Mouse (Mus musculus): ENCODE measurements at regions not wholly inside any gene's neighbourhood (a gene's known extent, or its start where the extent isn't known, plus 50 kb on each side); places are given as distances from the start of the nearest gene placed in this dataset.
"Not testable (repeated sequence)": the region's sequence is repeated elsewhere in the genome, so short reads cannot be mapped to it uniquely, and the experiment has no call there.

DNA sequence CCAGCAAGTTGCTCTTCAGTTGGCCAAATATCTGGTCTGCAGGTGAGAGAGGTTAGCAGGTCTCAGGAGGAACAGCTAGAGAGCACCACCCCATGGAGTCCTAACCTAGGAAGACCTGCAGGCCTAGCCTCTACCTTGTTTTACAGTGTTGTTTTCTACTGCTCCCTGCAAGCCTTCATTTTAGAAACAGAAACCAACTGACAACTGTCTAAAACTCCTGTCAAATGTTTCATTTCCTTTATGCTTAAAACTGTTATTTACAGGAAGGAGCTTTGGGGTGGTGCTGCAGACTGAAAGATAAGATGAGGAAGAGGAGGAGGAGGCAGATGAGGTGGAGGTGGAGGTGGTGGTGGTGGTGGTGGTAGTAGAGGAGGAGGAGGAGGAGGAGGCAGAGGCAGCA lies 96.6 kb upstream of the Selenop start:
- H3K9me3 ChIP-seq (ENCODE audit: low read length) = peaks cover 6% of the 10 kb centered on the region
- no peak for TF ChIP-seq POU5F1 (IDR thresholded peaks at IDR 0.05; ENCODE audit: borderline replicate concordance, low read length)
- no peaks in the 10 kb centered on the region for H3K27me3 ChIP-seq (ENCODE audit: insufficient read depth, low read length)
- H3K4me3 ChIP-seq (replicated peaks; ENCODE audit: low read length) = no peak overlapping the region
- H3K4me1 ChIP-seq (replicated peaks; ENCODE audit: low read depth, low read length) = 0 out of 2 replicates have a peak, but pooled peaks cover 3% of the 10 kb centered on the region
- no peaks in the 10 kb centered on the region for H3K36me3 ChIP-seq (ENCODE audit: insufficient read depth, low read length)

DNA sequence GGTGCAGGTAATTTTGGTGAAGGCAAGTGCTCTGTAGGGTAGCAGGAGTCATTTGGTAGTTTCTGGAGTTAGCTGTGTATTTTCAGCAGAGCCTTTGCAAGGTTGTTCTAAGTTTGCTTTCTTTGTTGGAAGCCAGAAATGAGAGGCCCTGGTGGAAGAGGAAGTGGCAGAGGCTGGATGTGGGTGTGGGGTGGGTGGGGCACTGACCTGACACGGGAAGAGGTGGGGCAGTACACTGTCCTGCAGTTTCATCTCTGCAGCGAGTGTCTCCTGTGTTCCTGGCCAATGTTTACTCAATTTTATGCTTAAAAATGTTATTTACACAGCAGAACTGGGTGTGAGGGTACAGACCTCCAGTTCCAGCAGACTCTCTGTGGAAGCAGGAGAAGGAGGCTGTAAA lies 94.3 kb upstream of the Selenop start:
- Histone ChIP-seq H3K4me1 (replicated peaks; ENCODE audit: low read depth, low read length) (0 out of 2 replicates have a peak, but pooled peaks cover 3% of the 10 kb centered on the region), H3K9me3 (ENCODE audit: low read length) (peaks cover 6% of the 10 kb centered on the region), H3K36me3 (ENCODE audit: insufficient read depth, low read length) (no peaks in the 10 kb centered on the region), H3K27me3 (ENCODE audit: insufficient read depth, low read length) (no peaks in the 10 kb centered on the region), H3K4me3 (replicated peaks; ENCODE audit: low read length) (no peak overlapping the region)
- no peak for TF ChIP-seq POU5F1 (IDR thresholded peaks at IDR 0.05; ENCODE audit: borderline replicate concordance, low read length)
- TF ChIP-seq NANOG (IDR thresholded peaks at IDR 0.05; ENCODE audit: borderline replicate concordance, low read length) = no peak
- no peak for TF ChIP-seq CTCF (conservative IDR thresholded peaks at IDR 0.05; ENCODE audit: low read length)

DNA sequence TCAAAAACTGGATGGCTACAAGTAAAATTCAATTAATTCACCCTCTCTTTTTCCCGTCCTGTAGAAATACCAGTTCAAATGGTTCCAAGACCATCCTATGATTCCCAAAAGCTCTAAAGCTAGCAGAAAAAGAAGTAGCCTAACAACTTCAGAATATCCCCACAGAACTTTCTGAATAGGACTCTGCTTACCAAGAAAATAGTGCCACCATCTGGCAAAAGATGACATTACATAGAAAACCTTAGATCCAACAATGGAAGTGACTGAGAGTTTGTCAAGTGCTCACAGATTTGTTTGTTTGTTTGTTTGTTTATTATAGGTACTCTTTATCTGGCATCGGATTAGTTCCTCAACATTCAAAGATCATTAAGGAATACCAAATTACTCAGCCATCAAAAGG lies 93.5 kb upstream of the Selenop start:
- Histone ChIP-seq H3K4me1 (replicated peaks; ENCODE audit: low read depth, low read length) (0 out of 2 replicates have a peak, but pooled peaks cover 3% of the 10 kb centered on the region), H3K9me3 (ENCODE audit: low read length) (peaks cover 6% of the 10 kb centered on the region), H3K36me3 (ENCODE audit: insufficient read depth, low read length) (no peaks in the 10 kb centered on the region), H3K27me3 (ENCODE audit: insufficient read depth, low read length) (no peaks in the 10 kb centered on the region), H3K4me3 (replicated peaks; ENCODE audit: low read length) (no peak overlapping the region)
- TF ChIP-seq POU5F1 (IDR thresholded peaks at IDR 0.05; ENCODE audit: borderline replicate concordance, low read length) (no peak), NANOG (IDR thresholded peaks at IDR 0.05; ENCODE audit: borderline replicate concordance, low read length) (no peak), CTCF (conservative IDR thresholded peaks at IDR 0.05; ENCODE audit: low read length) (peak; percentile 47)

DNA sequence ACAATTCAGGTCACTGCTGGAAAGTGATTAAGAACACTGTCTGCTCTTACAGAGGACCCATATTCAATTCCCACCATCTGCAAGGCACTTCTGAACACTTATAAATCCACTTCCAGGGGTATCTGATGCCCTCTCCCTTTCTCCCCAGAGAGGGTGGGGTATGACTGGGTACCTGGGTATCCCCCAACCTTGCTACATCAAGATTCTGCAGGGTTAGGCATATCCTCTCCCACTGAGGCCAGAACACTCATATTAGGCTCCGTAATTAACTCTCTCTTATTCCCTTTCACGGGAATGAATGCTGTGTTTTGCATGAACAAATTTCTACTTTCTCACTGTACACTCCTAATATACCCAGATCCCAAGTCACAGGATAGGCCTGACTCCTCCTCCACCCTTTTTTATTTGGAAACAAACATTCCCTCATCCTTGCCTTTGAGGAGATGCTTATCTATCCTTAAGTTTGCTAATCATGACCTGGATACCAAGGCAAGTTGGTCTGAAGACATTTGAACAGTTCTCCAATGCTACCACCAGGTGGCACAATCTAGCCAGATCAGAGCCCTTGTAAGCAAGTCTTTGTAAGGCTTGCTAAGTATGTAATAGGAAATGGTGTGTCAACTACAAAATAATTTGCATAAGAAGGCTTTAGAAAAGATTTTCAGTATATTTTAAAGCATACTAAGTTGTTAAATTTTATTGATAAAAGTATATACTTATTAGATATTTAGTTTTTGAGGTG lies 66.3 kb upstream of the Selenop start:
- Histone ChIP-seq H3K9me3 (ENCODE audit: low read length) (peaks cover 30% of the 10 kb centered on the region), H3K4me3 (replicated peaks; ENCODE audit: low read length) (no peak overlapping the region), H3K36me3 (ENCODE audit: insufficient read depth, low read length) (no peaks in the 10 kb centered on the region), H3K27me3 (ENCODE audit: insufficient read depth, low read length) (no peaks in the 10 kb centered on the region), H3K4me1 (replicated peaks; ENCODE audit: low read depth, low read length) (peaks cover 24% of the 10 kb centered on the region)
- TF ChIP-seq CTCF (conservative IDR thresholded peaks at IDR 0.05; ENCODE audit: low read length) (peak; percentile 62), NANOG (IDR thresholded peaks at IDR 0.05; ENCODE audit: borderline replicate concordance, low read length) (no peak)

DNA sequence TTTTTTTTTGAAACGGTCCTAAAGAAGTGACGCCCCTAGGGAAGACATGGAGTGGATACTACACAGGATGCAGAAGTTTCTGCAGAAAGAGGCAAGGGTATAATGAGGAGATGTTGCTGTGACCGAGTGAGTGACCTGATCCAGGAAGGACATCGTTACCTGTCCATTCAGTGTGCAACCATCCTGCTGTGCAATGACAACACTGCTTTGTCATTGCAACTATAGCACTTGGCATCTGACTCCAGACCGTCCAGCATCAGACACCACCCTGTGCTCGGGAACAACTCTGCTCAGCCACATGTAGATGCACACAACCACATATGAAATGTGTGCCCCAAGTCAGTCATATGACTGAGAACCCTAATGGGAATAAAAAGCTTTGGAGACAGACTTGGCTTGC lies 62.8 kb upstream of the Selenop start:
- TF ChIP-seq NANOG (IDR thresholded peaks at IDR 0.05; ENCODE audit: borderline replicate concordance, low read length) = no peak
- TF ChIP-seq POU5F1 (IDR thresholded peaks at IDR 0.05; ENCODE audit: borderline replicate concordance, low read length) = no peak
- no peak for TF ChIP-seq CTCF (conservative IDR thresholded peaks at IDR 0.05; ENCODE audit: low read length)
- no peak overlapping the region for H3K4me3 ChIP-seq (replicated peaks; ENCODE audit: low read length)

DNA sequence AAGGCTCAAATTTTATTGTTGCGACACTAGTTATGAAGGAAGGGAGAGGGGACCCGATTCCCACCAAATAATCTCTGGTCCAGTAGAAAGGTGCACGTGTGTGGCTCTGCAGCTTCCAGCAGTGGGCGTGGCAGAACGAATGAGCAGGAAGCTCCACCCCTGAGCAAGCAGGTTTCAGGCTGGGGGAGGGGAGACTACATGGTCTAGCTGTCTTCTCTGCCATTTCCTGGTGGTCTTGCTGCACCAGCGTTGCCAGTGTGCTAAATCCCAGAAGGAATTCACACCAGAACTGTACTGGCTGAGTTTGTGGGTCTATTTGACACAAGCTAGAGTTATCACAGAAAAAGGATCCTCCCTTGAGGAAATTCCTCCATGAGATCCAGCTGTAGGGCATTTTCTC lies 62.3 kb upstream of the Selenop start:
- not testable (repeated sequence) for H3K36me3 ChIP-seq (ENCODE audit: insufficient read depth, low read length); H3K4me3 ChIP-seq (replicated peaks; ENCODE audit: low read length); H3K27me3 ChIP-seq (ENCODE audit: insufficient read depth, low read length)
- peaks cover 24% of the 10 kb centered on the region for H3K4me1 ChIP-seq (replicated peaks; ENCODE audit: low read depth, low read length)
- peaks cover 21% of the 10 kb centered on the region for H3K9me3 ChIP-seq (ENCODE audit: low read length)

More for the DNA sequence above, 62.8 kb upstream of the Selenop start:
- peaks cover 24% of the 10 kb centered on the region for H3K4me1 ChIP-seq (replicated peaks; ENCODE audit: low read depth, low read length)
- no peaks in the 10 kb centered on the region for H3K27me3 ChIP-seq (ENCODE audit: insufficient read depth, low read length)
- H3K9me3 ChIP-seq (ENCODE audit: low read length) = peaks cover 26% of the 10 kb centered on the region
- H3K36me3 ChIP-seq (ENCODE audit: insufficient read depth, low read length) = no peaks in the 10 kb centered on the region

DNA sequence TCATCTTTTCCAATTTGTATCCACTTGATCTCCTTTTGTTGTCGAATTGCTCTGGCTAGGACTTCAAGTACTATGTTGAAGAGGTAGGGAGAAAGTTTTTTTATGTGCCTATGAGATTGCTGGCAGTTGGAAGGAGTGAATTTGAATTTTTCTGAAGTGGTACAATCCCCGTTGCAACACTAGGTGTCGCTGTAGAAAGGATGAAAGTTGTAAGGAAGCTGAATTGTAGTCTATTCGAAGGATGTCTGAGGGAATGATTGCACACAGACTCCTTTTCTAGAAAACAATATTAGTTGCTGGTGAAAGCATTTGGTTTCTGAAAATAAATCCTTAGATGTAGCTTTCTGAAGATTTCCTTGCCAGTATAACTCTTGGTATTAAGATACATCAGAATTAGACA lies 54.6 kb upstream of the Selenop start:
- Histone ChIP-seq H3K4me1 (replicated peaks; ENCODE audit: low read depth, low read length) (no peaks in the 10 kb centered on the region), H3K9me3 (ENCODE audit: low read length) (no peaks in the 10 kb centered on the region), H3K4me3 (replicated peaks; ENCODE audit: low read length) (no peak overlapping the region), H3K27me3 (ENCODE audit: insufficient read depth, low read length) (no peaks in the 10 kb centered on the region), H3K36me3 (ENCODE audit: insufficient read depth, low read length) (no peaks in the 10 kb centered on the region)
- TF ChIP-seq CTCF (conservative IDR thresholded peaks at IDR 0.05; ENCODE audit: low read length) (peak; percentile 67), POU5F1 (IDR thresholded peaks at IDR 0.05; ENCODE audit: borderline replicate concordance, low read length) (no peak)

DNA sequence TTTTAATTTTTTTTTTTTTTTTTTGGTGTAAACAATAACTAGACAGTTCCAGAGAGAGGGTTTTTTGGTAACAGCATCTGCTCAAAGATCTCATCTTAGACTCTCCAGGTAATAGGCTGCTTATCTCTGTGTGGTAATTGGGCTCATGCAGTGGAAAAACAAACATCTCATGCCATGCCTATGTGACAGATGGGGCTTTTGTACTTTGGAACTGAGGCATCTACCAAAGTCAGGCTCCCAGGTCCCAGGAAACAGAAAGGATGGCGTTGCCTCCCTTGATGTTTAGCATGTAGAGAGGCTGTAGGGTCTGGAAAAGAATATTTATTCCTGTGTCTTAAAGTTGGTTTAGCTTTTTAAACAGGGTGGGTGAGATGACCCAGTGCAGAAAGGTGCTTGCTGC lies 53.1 kb upstream of the Selenop start:
- Histone ChIP-seq H3K9me3 (ENCODE audit: low read length) (no peaks in the 10 kb centered on the region), H3K36me3 (ENCODE audit: insufficient read depth, low read length) (no peaks in the 10 kb centered on the region), H3K4me1 (replicated peaks; ENCODE audit: low read depth, low read length) (no peaks in the 10 kb centered on the region), H3K4me3 (replicated peaks; ENCODE audit: low read length) (no peak overlapping the region), H3K27me3 (ENCODE audit: insufficient read depth, low read length) (no peaks in the 10 kb centered on the region)
- TF ChIP-seq CTCF (conservative IDR thresholded peaks at IDR 0.05; ENCODE audit: low read length) = no peak
- no peak for TF ChIP-seq NANOG (IDR thresholded peaks at IDR 0.05; ENCODE audit: borderline replicate concordance, low read length)
- TF ChIP-seq POU5F1 (IDR thresholded peaks at IDR 0.05; ENCODE audit: borderline replicate concordance, low read length) = no peak
